ENCODE assay signal across 10 mouse cellular contexts in genomic region chr13:22014411-22014845, GRCm38 (mm10). TPM values are rescaled to one million over a fixed set of nuclear protein-coding genes. Genes with fewer than 3 reads are reported as not detected.
DNase-seq lines count a peak whose midpoint lies in the region; ATAC-seq lines count a peak whose summit lies in the region.
"Had no signal": no experiment of that assay in that cellular context is flagged by ENCODE, and none has a peak within 500 bp of the region (broad histone marks: within the 10 kb centered on the region; RNA-seq: fewer than 3 reads in every experiment).

No protein-coding gene starts in this region.

- H3K4me2 ChIP-seq in midbrain, embryonic 11.5 days = peak overlapping the region; percentile 19
- no peak overlapping the region for H3K4me2 ChIP-seq in midbrain, embryonic 15.5 days
- H3K4me2 ChIP-seq in limb, embryonic 13.5 days (replicated peaks) = peak overlapping the region; percentile 47
- peak overlapping the region; percentile 28 for H3K4me2 ChIP-seq in stomach, embryonic 16.5 days (ENCODE audit: low read depth, low read length)

- ATAC-seq in erythroblast, adult 5-6 weeks (replicated peaks; ENCODE audit: low FRiP score, poor library complexity, severe bottlenecking) = no peak
- no peak for ATAC-seq in midbrain, embryonic 11.5 days (ENCODE audit: low FRiP score)
- ATAC-seq in midbrain, embryonic 15.5 days (replicated peaks) = no peak
- ATAC-seq in limb, embryonic 13.5 days (ENCODE audit: low FRiP score, low read depth) = no peak
- no peak for ATAC-seq in stomach, embryonic 16.5 days (ENCODE audit: insufficient read depth, low FRiP score)

- peak overlapping the region; percentile 24 for H3K4me3 ChIP-seq in erythroblast, embryonic 14.5 days (replicated peaks)
- peak overlapping the region; percentile 3; the same call in 1 of the 2 replicates for H3K4me3 ChIP-seq in midbrain, embryonic 11.5 days (ENCODE audit: low read depth, low read length)
- H3K4me3 ChIP-seq in midbrain, embryonic 15.5 days = no peak overlapping the region
- H3K4me3 ChIP-seq in limb, embryonic 13.5 days = peak overlapping the region; percentile 17
- H3K4me3 ChIP-seq in stomach, embryonic 16.5 days (replicated peaks; ENCODE audit: low read length) = peak overlapping the region; percentile 6

- no peak overlapping the region for H3K27ac ChIP-seq in midbrain, embryonic 11.5 days (ENCODE audit: low read depth, low read length)
- H3K27ac ChIP-seq in midbrain, embryonic 15.5 days = no peak overlapping the region
- H3K27ac ChIP-seq in limb, embryonic 13.5 days = no peak overlapping the region
- H3K27ac ChIP-seq in stomach, embryonic 16.5 days (ENCODE audit: low read length) = no peak overlapping the region

- H3K27me3 ChIP-seq in erythroblast, embryonic 14.5 days (ENCODE audit: control insufficient read depth) = peaks cover 61% of the 10 kb centered on the region
- H3K27me3 ChIP-seq in midbrain, embryonic 11.5 days (ENCODE audit: control insufficient read depth, insufficient read depth, low read length) = peaks cover 66% of the 10 kb centered on the region
- peaks cover 83% of the 10 kb centered on the region for H3K27me3 ChIP-seq in midbrain, embryonic 15.5 days (replicated peaks)
- H3K27me3 ChIP-seq in limb, embryonic 13.5 days = peaks cover 88% of the 10 kb centered on the region
- H3K27me3 ChIP-seq in stomach, embryonic 16.5 days (ENCODE audit: control insufficient read depth, insufficient read depth, low read length) = peaks cover 44% of the 10 kb centered on the region

- WGBS in midbrain, embryonic 11.5 days = 18% methylated on average over 17 of the region's 17 CpGs
- 11% methylated on average over 17 of the region's 17 CpGs for WGBS in midbrain, embryonic 15.5 days
- 14% methylated on average over 17 of the region's 17 CpGs for WGBS in limb, embryonic 13.5 days
- 9% methylated on average over 17 of the region's 17 CpGs for WGBS in stomach, embryonic 16.5 days

- peak; percentile 94 for DNase-seq in midbrain, embryonic 11.5 days (ENCODE audit: low spot score, missing footprints)
- DNase-seq in cerebellum, adult 18-20 months = no peak
- no peak for DNase-seq in gastrocnemius, postnatal 36 days

- H3K4me1 ChIP-seq in erythroblast, embryonic 14.5 days (ENCODE audit: control insufficient read depth) = peaks cover 27% of the 10 kb centered on the region
- no peaks in the 10 kb centered on the region for H3K4me1 ChIP-seq in midbrain, embryonic 11.5 days (ENCODE audit: control insufficient read depth, insufficient read depth, low read length)
- H3K4me1 ChIP-seq in midbrain, embryonic 15.5 days = peaks cover 4% of the 10 kb centered on the region; the same call in 1 of the 2 replicates
- peaks cover 6% of the 10 kb centered on the region; the same call in 1 of the 2 replicates for H3K4me1 ChIP-seq in limb, embryonic 13.5 days
- H3K4me1 ChIP-seq in stomach, embryonic 16.5 days (ENCODE audit: control insufficient read depth, insufficient read depth, low read length) = no peaks in the 10 kb centered on the region

- no peak overlapping the region for H3K9ac ChIP-seq in midbrain, embryonic 11.5 days (ENCODE audit: low read length)
- H3K9ac ChIP-seq in midbrain, embryonic 15.5 days = no peak overlapping the region
- H3K9ac ChIP-seq in limb, embryonic 13.5 days = no peak overlapping the region
- no peak overlapping the region for H3K9ac ChIP-seq in stomach, embryonic 16.5 days (ENCODE audit: low read length)

- intact Hi-C loops in gastrocnemius, postnatal 36 days (cut with DNase I) = no loop called here

- H3K9me3 ChIP-seq in erythroblast, embryonic 14.5 days (ENCODE audit: control insufficient read depth, low read length) = no peaks in the 10 kb centered on the region
- peaks cover 3% of the 10 kb centered on the region; the same call in 1 of the 2 replicates for H3K9me3 ChIP-seq in midbrain, embryonic 11.5 days (ENCODE audit: control insufficient read depth, low read length)
- 0 out of 2 replicates have a peak, but pooled peaks cover 4% of the 10 kb centered on the region for H3K9me3 ChIP-seq in midbrain, embryonic 15.5 days
- H3K9me3 ChIP-seq in limb, embryonic 13.5 days = no peaks in the 10 kb centered on the region
- H3K9me3 ChIP-seq in stomach, embryonic 16.5 days (replicated peaks; ENCODE audit: control insufficient read depth, low read length) = no peaks in the 10 kb centered on the region

- no peaks in the 10 kb centered on the region for H3K36me3 ChIP-seq in erythroblast, embryonic 14.5 days (ENCODE audit: control insufficient read depth)
- no peaks in the 10 kb centered on the region for H3K36me3 ChIP-seq in midbrain, embryonic 11.5 days (ENCODE audit: control insufficient read depth, insufficient read depth, low read length)
- H3K36me3 ChIP-seq in midbrain, embryonic 15.5 days (replicated peaks) = no peaks in the 10 kb centered on the region
- no peaks in the 10 kb centered on the region for H3K36me3 ChIP-seq in limb, embryonic 13.5 days
- no peaks in the 10 kb centered on the region for H3K36me3 ChIP-seq in stomach, embryonic 16.5 days (ENCODE audit: control insufficient read depth, insufficient read depth, low read length)

RNA-seq across cellular contexts. Expression of gene Prss16, which starts 4.9 kb away (rescaled TPM):
- not detected in 2 replicates for polyA plus RNA-seq in erythroblast, embryonic 14.5 days (2012)
- 2.7 and 6.3 TPM in 2 replicates for total RNA-seq in erythroblast, adult 5-6 weeks (2015; ENCODE audit: low replicate concordance)
- 1.8 and 2.2 TPM in 2 replicates for total RNA-seq in erythroblast, adult 5-6 weeks (2017; ENCODE audit: low replicate concordance)
- 0.10 and 0.37 TPM in 2 replicates for polyA plus RNA-seq in midbrain, embryonic 11.5 days (2014; fragmentation: Nextera tagmentation; extraction: Ambion mirVana)
- polyA plus RNA-seq in midbrain, embryonic 15.5 days (2015; fragmentation: Nextera tagmentation; extraction: Ambion mirVana) = not detected in 2 replicates
- 0.98 and 1.1 TPM in 2 replicates for polyA plus RNA-seq in limb, embryonic 13.5 days (2015; fragmentation: Nextera tagmentation; extraction: Ambion mirVana)
- polyA plus RNA-seq in stomach, embryonic 16.5 days (2015; fragmentation: Nextera tagmentation; extraction: Ambion mirVana) = 0.92 and 1.1 TPM in 2 replicates
- 1 to 10 TPM in 1 of 2 experiments, not detected in 1; 5.4 TPM for total RNA-seq in gastrocnemius, postnatal 36 days (2021)
- total RNA-seq: adrenal gland, postnatal 4 days; gastrocnemius, adult 8-10 months had no signal

RNA-seq across cellular contexts. Expression of gene Hist1h2ah, which starts 20.9 kb away (rescaled TPM):
- 105 and 181 TPM in 2 replicates for polyA plus RNA-seq in erythroblast, embryonic 14.5 days (2012)
- total RNA-seq in erythroblast, adult 5-6 weeks (2015; ENCODE audit: low replicate concordance) = 2.5 TPM in 1 of 2 replicates, not detected in the other
- total RNA-seq in erythroblast, adult 5-6 weeks (2017; ENCODE audit: low replicate concordance) = 462 and 930 TPM in 2 replicates
- polyA plus RNA-seq in midbrain, embryonic 11.5 days (2014; fragmentation: Nextera tagmentation; extraction: Ambion mirVana) = 6.3 and 6.8 TPM in 2 replicates
- 1.9 TPM in 1 of 2 replicates, not detected in the other for polyA plus RNA-seq in midbrain, embryonic 15.5 days (2015; fragmentation: Nextera tagmentation; extraction: Ambion mirVana)
- polyA plus RNA-seq in limb, embryonic 13.5 days (2015; fragmentation: Nextera tagmentation; extraction: Ambion mirVana) = 8.8 and 11.8 TPM in 2 replicates
- 10.9 TPM in 1 of 2 replicates, not detected in the other for polyA plus RNA-seq in stomach, embryonic 16.5 days (2015; fragmentation: Nextera tagmentation; extraction: Ambion mirVana)
- total RNA-seq in gastrocnemius, postnatal 36 days (2021) = 10 to 100 TPM; 12.2 to 13.3 TPM

RNA-seq across cellular contexts. Expression of gene Hist1h2bk, which starts 21.2 kb away (rescaled TPM):
- polyA plus RNA-seq in erythroblast, embryonic 14.5 days (2012) = 6.1 and 13.9 TPM in 2 replicates
- 14.6 and 64.4 TPM in 2 replicates for total RNA-seq in erythroblast, adult 5-6 weeks (2015; ENCODE audit: low replicate concordance)
- total RNA-seq in erythroblast, adult 5-6 weeks (2017; ENCODE audit: low replicate concordance) = 627 and 660 TPM in 2 replicates
- 9.9 and 11.3 TPM in 2 replicates for polyA plus RNA-seq in midbrain, embryonic 11.5 days (2014; fragmentation: Nextera tagmentation; extraction: Ambion mirVana)
- 0.54 and 0.63 TPM in 2 replicates for polyA plus RNA-seq in midbrain, embryonic 15.5 days (2015; fragmentation: Nextera tagmentation; extraction: Ambion mirVana)
- polyA plus RNA-seq in limb, embryonic 13.5 days (2015; fragmentation: Nextera tagmentation; extraction: Ambion mirVana) = 14.4 and 16.2 TPM in 2 replicates
- polyA plus RNA-seq in stomach, embryonic 16.5 days (2015; fragmentation: Nextera tagmentation; extraction: Ambion mirVana) = 2.6 and 4.0 TPM in 2 replicates
- 10 to 100 TPM; 10.8 to 26.5 TPM for total RNA-seq in gastrocnemius, postnatal 36 days (2021)

RNA-seq across cellular contexts. Expression of gene Hist1h4i, which starts 26.7 kb away (rescaled TPM):
- polyA plus RNA-seq in erythroblast, embryonic 14.5 days (2012) = 24.7 and 42.0 TPM in 2 replicates
- 32.4 and 38.2 TPM in 2 replicates for total RNA-seq in erythroblast, adult 5-6 weeks (2015; ENCODE audit: low replicate concordance)
- 129 and 151 TPM in 2 replicates for total RNA-seq in erythroblast, adult 5-6 weeks (2017; ENCODE audit: low replicate concordance)
- 43.8 and 43.9 TPM in 2 replicates for polyA plus RNA-seq in midbrain, embryonic 11.5 days (2014; fragmentation: Nextera tagmentation; extraction: Ambion mirVana)
- polyA plus RNA-seq in midbrain, embryonic 15.5 days (2015; fragmentation: Nextera tagmentation; extraction: Ambion mirVana) = 5.7 and 7.7 TPM in 2 replicates
- 25.3 and 27.8 TPM in 2 replicates for polyA plus RNA-seq in limb, embryonic 13.5 days (2015; fragmentation: Nextera tagmentation; extraction: Ambion mirVana)
- 13.4 and 15.5 TPM in 2 replicates for polyA plus RNA-seq in stomach, embryonic 16.5 days (2015; fragmentation: Nextera tagmentation; extraction: Ambion mirVana)
- 10 to 100 TPM; 28.7 to 30.9 TPM for total RNA-seq in gastrocnemius, postnatal 36 days (2021)

RNA-seq across cellular contexts. Expression of gene Hist1h2ag, which starts 28.3 kb away (rescaled TPM):
- 9.1 and 21.8 TPM in 2 replicates for polyA plus RNA-seq in erythroblast, embryonic 14.5 days (2012)
- total RNA-seq in erythroblast, adult 5-6 weeks (2015; ENCODE audit: low replicate concordance) = 3.7 and 12.3 TPM in 2 replicates
- total RNA-seq in erythroblast, adult 5-6 weeks (2017; ENCODE audit: low replicate concordance) = 705 and 715 TPM in 2 replicates
- 46.4 and 70.6 TPM in 2 replicates for polyA plus RNA-seq in midbrain, embryonic 11.5 days (2014; fragmentation: Nextera tagmentation; extraction: Ambion mirVana)
- 5.4 and 6.8 TPM in 2 replicates for polyA plus RNA-seq in midbrain, embryonic 15.5 days (2015; fragmentation: Nextera tagmentation; extraction: Ambion mirVana)
- polyA plus RNA-seq in limb, embryonic 13.5 days (2015; fragmentation: Nextera tagmentation; extraction: Ambion mirVana) = 75.9 and 76.5 TPM in 2 replicates
- 17.8 and 25.3 TPM in 2 replicates for polyA plus RNA-seq in stomach, embryonic 16.5 days (2015; fragmentation: Nextera tagmentation; extraction: Ambion mirVana)
- 10 to 100 TPM in 1 of 2 experiments, 1 to 10 TPM in 1; 8.7 to 11.6 TPM for total RNA-seq in gastrocnemius, postnatal 36 days (2021)
